Mouse (Mus musculus): ENCODE measurements around the gene Rps6ka5. TPM values are rescaled to one million over a fixed set of nuclear protein-coding genes. Genes with fewer than 3 reads are reported as not detected.

Rps6ka5 gene
- polyA plus RNA-seq, 1 experiment from 2014 or later = 6.1 TPM

- H3K4me1 ChIP-seq = no peaks in the 10 kb centered on the region
- no peak overlapping the region for H3K4me2 ChIP-seq
- H3K36me3 ChIP-seq = no peaks in the 10 kb centered on the region
- H3K27ac ChIP-seq = no peak overlapping the region
- H3K4me3 ChIP-seq = no peak overlapping the region
- H3K9ac ChIP-seq = no peak overlapping the region
- no peaks in the 10 kb centered on the region for H3K9me3 ChIP-seq
- no peak for ATAC-seq (ENCODE audit: insufficient number of reproducible peaks, insufficient read depth, low FRiP score, low TSS enrichment, low read depth)
- 67% methylated on average over 1 of the region's 1 CpGs for WGBS
- no peaks in the 10 kb centered on the region for H3K27me3 ChIP-seq
Measured at GRCm38 (mm10) chr12:100752977-100753376, 26.2 kb upstream of the Rps6ka5 start.

GRCm38 (mm10) chr12:100742468-100742867, 15.7 kb upstream of the Rps6ka5 start:
- Histone ChIP-seq H3K9me3 (no peaks in the 10 kb centered on the region), H3K4me2 (no peak overlapping the region), H3K4me1 (no peaks in the 10 kb centered on the region), H3K27ac (no peak overlapping the region), H3K4me3 (no peak overlapping the region), H3K27me3 (no peaks in the 10 kb centered on the region), H3K9ac (no peak overlapping the region), H3K36me3 (no peaks in the 10 kb centered on the region)
- no peak for ATAC-seq (ENCODE audit: insufficient number of reproducible peaks, insufficient read depth, low FRiP score, low TSS enrichment, low read depth)
- 59% methylated on average over 2 of the region's 2 CpGs for WGBS

GRCm38 (mm10) chr12:100740313-100740712, 13.5 kb upstream of the Rps6ka5 start:
- H3K36me3 ChIP-seq = no peaks in the 10 kb centered on the region
- H3K27ac ChIP-seq = no peak overlapping the region
- H3K4me2 ChIP-seq = no peak overlapping the region
- no peaks in the 10 kb centered on the region for H3K4me1 ChIP-seq
- H3K9me3 ChIP-seq = no peaks in the 10 kb centered on the region
- no peak overlapping the region for H3K9ac ChIP-seq
- H3K4me3 ChIP-seq = no peak overlapping the region
- ATAC-seq (ENCODE audit: insufficient number of reproducible peaks, insufficient read depth, low FRiP score, low TSS enrichment, low read depth) = no peak
- WGBS = 91% methylated on average over 5 of the region's 5 CpGs
- H3K27me3 ChIP-seq = no peaks in the 10 kb centered on the region

GRCm38 (mm10) chr12:100739011-100739570, 12.3 kb upstream of the Rps6ka5 start:
- no peaks in the 10 kb centered on the region for H3K27me3 ChIP-seq
- WGBS = 66% methylated on average over 4 of the region's 4 CpGs
- no peak overlapping the region for H3K4me3 ChIP-seq
- no peaks in the 10 kb centered on the region for H3K9me3 ChIP-seq
- no peak overlapping the region for H3K9ac ChIP-seq
- H3K36me3 ChIP-seq = no peaks in the 10 kb centered on the region
- no peak for ATAC-seq (ENCODE audit: insufficient number of reproducible peaks, insufficient read depth, low FRiP score, low TSS enrichment, low read depth)
- no peak overlapping the region for H3K4me2 ChIP-seq
- H3K27ac ChIP-seq = no peak overlapping the region
- H3K4me1 ChIP-seq = no peaks in the 10 kb centered on the region

- Histone ChIP-seq H3K27me3 (no peaks in the 10 kb centered on the region), H3K9me3 (no peaks in the 10 kb centered on the region), H3K9ac (no peak overlapping the region), H3K4me1 (no peaks in the 10 kb centered on the region), H3K4me3 (no peak overlapping the region), H3K36me3 (no peaks in the 10 kb centered on the region), H3K4me2 (no peak overlapping the region), H3K27ac (no peak overlapping the region)
- ATAC-seq (ENCODE audit: insufficient number of reproducible peaks, insufficient read depth, low FRiP score, low TSS enrichment, low read depth) = no peak
- WGBS = 60% methylated on average over 3 of the region's 3 CpGs
Measured at GRCm38 (mm10) chr12:100738498-100738897, 11.7 kb upstream of the Rps6ka5 start.

GRCm38 (mm10) chr12:100735581-100735980, 8.8 kb upstream of the Rps6ka5 start:
- no peaks in the 10 kb centered on the region for H3K4me1 ChIP-seq
- H3K9ac ChIP-seq = no peak overlapping the region
- H3K36me3 ChIP-seq = no peaks in the 10 kb centered on the region
- no peaks in the 10 kb centered on the region for H3K9me3 ChIP-seq
- no peaks in the 10 kb centered on the region for H3K27me3 ChIP-seq
- no peak for ATAC-seq (ENCODE audit: insufficient number of reproducible peaks, insufficient read depth, low FRiP score, low TSS enrichment, low read depth)
- WGBS = 58% methylated on average over 2 of the region's 2 CpGs
- H3K4me3 ChIP-seq = no peak overlapping the region
- H3K4me2 ChIP-seq = no peak overlapping the region
- H3K27ac ChIP-seq = no peak overlapping the region

- no peaks in the 10 kb centered on the region for H3K4me1 ChIP-seq
- no peaks in the 10 kb centered on the region for H3K27me3 ChIP-seq
- H3K36me3 ChIP-seq = no peaks in the 10 kb centered on the region
- no peaks in the 10 kb centered on the region for H3K9me3 ChIP-seq
- H3K4me3 ChIP-seq = no peak overlapping the region
- ATAC-seq (ENCODE audit: insufficient number of reproducible peaks, insufficient read depth, low FRiP score, low TSS enrichment, low read depth) = no peak
- H3K9ac ChIP-seq = no peak overlapping the region
- 62% methylated on average over 5 of the region's 5 CpGs for WGBS
- no peak overlapping the region for H3K4me2 ChIP-seq
- no peak overlapping the region for H3K27ac ChIP-seq
Measured at GRCm38 (mm10) chr12:100735156-100735555, 8.4 kb upstream of the Rps6ka5 start.

- Histone ChIP-seq H3K9me3 (no peaks in the 10 kb centered on the region), H3K27ac (no peak overlapping the region), H3K4me3 (no peak overlapping the region), H3K9ac (no peak overlapping the region), H3K4me2 (no peak overlapping the region), H3K4me1 (peaks cover 7% of the 10 kb centered on the region; the same call in 1 of the 2 replicates), H3K36me3 (no peaks in the 10 kb centered on the region), H3K27me3 (no peaks in the 10 kb centered on the region)
- ATAC-seq (ENCODE audit: insufficient number of reproducible peaks, insufficient read depth, low FRiP score, low TSS enrichment, low read depth) = no peak
- WGBS = 70% methylated on average over 14 of the region's 14 CpGs
Measured at GRCm38 (mm10) chr12:100728646-100729485, 2.1 kb upstream of the Rps6ka5 start.

- Histone ChIP-seq H3K36me3 (no peaks in the 10 kb centered on the region), H3K4me1 (peaks cover 16% of the 10 kb centered on the region; the same call in 1 of the 2 replicates), H3K27me3 (no peaks in the 10 kb centered on the region), H3K4me3 (no peak overlapping the region), H3K9me3 (no peaks in the 10 kb centered on the region), H3K9ac (no peak overlapping the region), H3K4me2 (no peak overlapping the region), H3K27ac (no peak overlapping the region)
- WGBS = 54% methylated on average over 7 of the region's 7 CpGs
- ATAC-seq (ENCODE audit: insufficient number of reproducible peaks, insufficient read depth, low FRiP score, low TSS enrichment, low read depth) = no peak
Measured at GRCm38 (mm10) chr12:100727891-100728290, 1.1 kb upstream of the Rps6ka5 start.

GRCm38 (mm10) chr12:100725458-100725786, 1.4 kb downstream of the Rps6ka5 start:
- Histone ChIP-seq H3K4me2 (peak overlapping the region; percentile 59), H3K9me3 (no peaks in the 10 kb centered on the region), H3K4me1 (peaks cover 16% of the 10 kb centered on the region; the same call in 1 of the 2 replicates), H3K36me3 (no peaks in the 10 kb centered on the region), H3K27me3 (no peaks in the 10 kb centered on the region), H3K27ac (no peak overlapping the region), H3K4me3 (peak overlapping the region; percentile 82), H3K9ac (no peak overlapping the region)
- no peak for ATAC-seq (ENCODE audit: insufficient number of reproducible peaks, insufficient read depth, low FRiP score, low TSS enrichment, low read depth)
- 5% methylated on average over 17 of the region's 17 CpGs for WGBS

GRCm38 (mm10) chr12:100724606-100725457, 2.0 kb downstream of the Rps6ka5 start:
- under 1% methylated on average over 85 of the region's 85 CpGs for WGBS
- H3K27me3 ChIP-seq = no peaks in the 10 kb centered on the region
- no peaks in the 10 kb centered on the region for H3K36me3 ChIP-seq
- H3K4me2 ChIP-seq = peak overlapping the region; percentile 88
- H3K9me3 ChIP-seq = no peaks in the 10 kb centered on the region
- peak overlapping the region; percentile 98 for H3K27ac ChIP-seq
- H3K4me1 ChIP-seq = peaks cover 16% of the 10 kb centered on the region; the same call in 1 of the 2 replicates
- peak overlapping the region; percentile 84 for H3K9ac ChIP-seq
- peak; percentile 100 for ATAC-seq (ENCODE audit: insufficient number of reproducible peaks, insufficient read depth, low FRiP score, low TSS enrichment, low read depth)
- peak overlapping the region; percentile 82 for H3K4me3 ChIP-seq

Data from embryonic facial prominence, embryonic 13.5 days (tissue).